Mouse (Mus musculus): ENCODE data around the gene Supt20.
"Not testable (repeated sequence)": the region's sequence is repeated elsewhere in the genome, so short reads cannot be mapped to it uniquely, and the experiment has no call there.

The Supt20 gene

GRCm38 (mm10) chr3:54704106-54704505 lies 11.5 kb downstream of the Supt20 start:
- DNase-seq, result not testable (repeated sequence)

- DNase-seq, result no peak
These were observed 16.4 kb downstream of the Supt20 start for GRCm38 (mm10) chr3:54708972-54709371.

- DNase-seq, result no peak
These were observed 21.6 kb downstream of the Supt20 start, which contains the start of gene Gm21958 for GRCm38 (mm10) chr3:54714253-54714652. TSS of gene Gm21958 (minus strand) at chr3:54714353.

- DNase-seq, result no peak
These were observed 22.9 kb downstream of the Supt20 start for GRCm38 (mm10) chr3:54715461-54715860.

- DNase-seq, result no peak
These were observed 24.7 kb downstream of the Supt20 start for GRCm38 (mm10) chr3:54717348-54717747.

- no peak for DNase-seq
These were observed 26.3 kb downstream of the Supt20 start for GRCm38 (mm10) chr3:54718947-54719346.

GRCm38 (mm10) chr3:54723741-54724500 lies 31.3 kb downstream of the Supt20 start:
- DNase-seq, result no peak

- no peak for DNase-seq
These were observed 32.7 kb downstream of the Supt20 start for GRCm38 (mm10) chr3:54725344-54725743.

GRCm38 (mm10) chr3:54727588-54727987 lies 35.0 kb downstream of the Supt20 start:
- no peak for DNase-seq

GRCm38 (mm10) chr3:54728100-54728499 lies 35.5 kb downstream of the Supt20 start:
- no peak for DNase-seq

- no peak for DNase-seq
These were observed 39.1 kb downstream of the Supt20 start for GRCm38 (mm10) chr3:54731626-54732150.

GRCm38 (mm10) chr3:54732371-54732770 lies 39.8 kb downstream of the Supt20 start:
- no peak for DNase-seq

GRCm38 (mm10) chr3:54734411-54735246 lies 42.0 kb downstream of the Supt20 start:
- DNase-seq, result peak; percentile 95 to 96

- DNase-seq, result peak; percentile 96 to 98
These were observed 42.8 kb downstream of the Supt20 start, which contains the start of the genes Exosc8 and Alg5 for GRCm38 (mm10) chr3:54735247-54736046. TSS of gene Exosc8 (minus strand) at chr3:54735393. TSS of gene Alg5 (plus strand) at chr3:54735539.

- peak; percentile 19 to 30 for DNase-seq
These were observed 43.7 kb downstream of the Supt20 start for GRCm38 (mm10) chr3:54736101-54736927.

GRCm38 (mm10) chr3:54737317-54737716 lies 44.7 kb downstream of the Supt20 start:
- DNase-seq, result no peak

GRCm38 (mm10) chr3:54741965-54742364 lies 49.4 kb downstream of the Supt20 start:
- DNase-seq, result no peak

- DNase-seq, result peak; percentile 17 to 47
These were observed 53.2 kb downstream of the Supt20 start for GRCm38 (mm10) chr3:54745799-54746198.

GRCm38 (mm10) chr3:54753411-54753810 lies 60.8 kb downstream of the Supt20 start:
- no peak for DNase-seq

- DNase-seq, result peak; percentile 74 to 83
These were observed 62.8 kb downstream of the Supt20 start, which contains the start of gene Smad9 for GRCm38 (mm10) chr3:54755145-54756041. TSS of gene Smad9 (plus strand) at chr3:54755582.
